Mouse (Mus musculus) testis, adult 2 months (tissue): ENCODE results near the gene Gm45062. TPM values are rescaled to one million over a fixed set of nuclear protein-coding genes. Genes with fewer than 3 reads are reported as not detected.

Source experiments
- H3K27ac ChIP-seq: fragments of 200-500 bp; 2 replicates; pipeline ENCODE4 v1.5.1; 2012; ENCODE audit warnings: low read depth, low read length; ENCODE audit not compliant: control insufficient read depth, insufficient read depth
- H3K27me3 ChIP-seq: fragments of 200-500 bp; 2 replicates; pipeline ENCODE4 v1.6.1; 2012; ENCODE audit warnings: mild to moderate bottlenecking, low read length, moderate library complexity; ENCODE audit not compliant: control insufficient read depth, insufficient read depth
- H3K36me3 ChIP-seq: fragments of 200-500 bp; 2 replicates; pipeline ENCODE4 v1.6.1; 2012; ENCODE audit warnings: mild to moderate bottlenecking, low read length; ENCODE audit not compliant: control insufficient read depth, insufficient read depth
- H3K4me1 ChIP-seq: fragments of 200-500 bp; 2 replicates; pipeline ENCODE4 v1.6.1; 2012; ENCODE audit warnings: low read length; ENCODE audit not compliant: control insufficient read depth, insufficient read depth
- H3K4me3 ChIP-seq: fragments of 200-500 bp; 2 replicates; pipeline ENCODE4 v1.5.1; 2012; ENCODE audit warnings: low read depth, mild to moderate bottlenecking, low read length, moderate library complexity, mixed read lengths; ENCODE audit not compliant: control insufficient read depth
- CTCF ChIP-seq: fragments of 200-500 bp; IDR thresholded peaks from 2 replicates; pipeline ENCODE4 v1.5.1; 2012; ENCODE audit warnings: low read depth, mild to moderate bottlenecking, inconsistent platforms, low read length, moderate library complexity; ENCODE audit not compliant: control insufficient read depth, insufficient read depth, insufficient replicate concordance
- POLR2A ChIP-seq: fragments of 200-500 bp; IDR thresholded peaks from 2 replicates; pipeline ENCODE4 v1.6.1; 2012; ENCODE audit warnings: low read depth, mild to moderate bottlenecking, inconsistent platforms, low read length, moderate library complexity; ENCODE audit not compliant: control insufficient read depth
- polyA plus RNA-seq: library from polyadenylated mRNA; depleted of rRNA; stranded (reverse); fragments of >200 nt; gene quantifications from 2 replicates; pipeline ENCODE4 v1.2.3, GENCODE M21; 2012

The Gm45062 gene
- polyA plus RNA-seq, 1 experiment = 4.6 TPM

GRCm38 (mm10) chr6:8421421-8421820 lies 162.2 kb downstream of the Gm45062 start:
- H3K4me3 ChIP-seq = no peak overlapping the region
- TF ChIP-seq POLR2A (no peak), CTCF (no peak)
- no peaks in the 10 kb centered on the region for H3K36me3 ChIP-seq

GRCm38 (mm10) chr6:8421959-8422581 lies 162.8 kb downstream of the Gm45062 start:
- no peak overlapping the region for H3K27ac ChIP-seq
- no peaks in the 10 kb centered on the region for H3K27me3 ChIP-seq
- H3K36me3 ChIP-seq = no peaks in the 10 kb centered on the region
- H3K4me3 ChIP-seq = no peak overlapping the region
- TF ChIP-seq POLR2A = no peak
- no peak for TF ChIP-seq CTCF
- no peaks in the 10 kb centered on the region for H3K4me1 ChIP-seq

More at GRCm38 (mm10) chr6:8421421-8421820, 162.2 kb downstream of the Gm45062 start:
- no peaks in the 10 kb centered on the region for H3K4me1 ChIP-seq
- H3K27ac ChIP-seq = no peak overlapping the region
- no peaks in the 10 kb centered on the region for H3K27me3 ChIP-seq

GRCm38 (mm10) chr6:8423142-8423541 lies 163.9 kb downstream of the Gm45062 start:
- H3K4me1 ChIP-seq = no peaks in the 10 kb centered on the region
- H3K4me3 ChIP-seq = no peak overlapping the region
- no peak overlapping the region for H3K27ac ChIP-seq
- H3K27me3 ChIP-seq = no peaks in the 10 kb centered on the region
- TF ChIP-seq POLR2A = no peak
- H3K36me3 ChIP-seq = no peaks in the 10 kb centered on the region

GRCm38 (mm10) chr6:8427692-8428091 lies 168.4 kb downstream of the Gm45062 start:
- H3K4me1 ChIP-seq = no peaks in the 10 kb centered on the region
- H3K27me3 ChIP-seq = no peaks in the 10 kb centered on the region
- H3K36me3 ChIP-seq = no peaks in the 10 kb centered on the region
- H3K4me3 ChIP-seq = no peak overlapping the region
- no peak overlapping the region for H3K27ac ChIP-seq
- no peak for TF ChIP-seq POLR2A
- no peak for TF ChIP-seq CTCF

- Histone ChIP-seq H3K27ac (no peak overlapping the region), H3K4me1 (no peaks in the 10 kb centered on the region), H3K4me3 (no peak overlapping the region), H3K36me3 (no peaks in the 10 kb centered on the region), H3K27me3 (no peaks in the 10 kb centered on the region)
- no peak for TF ChIP-seq POLR2A
- TF ChIP-seq CTCF = no peak
These were observed 171.5 kb downstream of the Gm45062 start for GRCm38 (mm10) chr6:8430610-8431234.

DNA sequence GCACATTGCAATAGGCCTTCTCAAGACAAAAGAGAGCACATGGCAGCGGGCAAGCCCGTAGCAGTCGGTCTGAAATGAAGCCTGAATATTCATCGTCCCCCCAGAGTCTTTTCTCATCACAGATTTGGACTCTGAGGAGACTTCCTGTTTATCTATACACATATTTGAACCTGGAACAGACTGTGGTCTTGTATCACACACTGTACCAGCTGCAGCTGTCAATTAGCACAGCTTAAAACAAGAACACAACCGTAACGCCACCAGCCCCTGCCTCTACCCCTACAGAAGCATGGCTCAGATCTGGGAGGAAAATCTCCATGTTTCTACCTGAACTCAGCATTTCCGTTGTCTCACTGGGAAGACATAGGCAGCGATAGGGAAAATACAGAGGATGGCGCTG lies 173.9 kb downstream of the Gm45062 start:
- H3K36me3 ChIP-seq = no peaks in the 10 kb centered on the region
- H3K4me1 ChIP-seq = no peaks in the 10 kb centered on the region
- no peak overlapping the region for H3K27ac ChIP-seq
- H3K27me3 ChIP-seq = no peaks in the 10 kb centered on the region
- TF ChIP-seq POLR2A = no peak
- no peak for TF ChIP-seq CTCF
- H3K4me3 ChIP-seq = no peak overlapping the region

DNA sequence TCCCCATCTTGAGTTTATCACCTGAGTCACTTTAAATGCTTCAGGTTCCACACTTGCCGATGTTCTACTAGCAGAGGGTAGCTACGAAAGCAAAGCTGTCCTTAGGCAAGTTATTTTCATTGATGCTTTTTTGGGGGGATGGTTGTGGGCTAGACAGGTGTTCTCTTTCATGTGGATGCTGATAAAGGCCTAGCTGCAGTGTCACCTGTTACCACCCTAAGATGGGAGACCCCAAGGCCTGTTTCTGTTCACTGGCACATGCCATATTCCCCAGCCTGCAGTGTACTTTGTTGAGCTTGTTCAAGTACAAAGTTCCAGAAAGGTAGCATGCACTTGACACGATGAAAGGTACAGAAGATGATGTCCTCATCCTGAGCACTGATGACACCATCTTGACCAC lies 178.7 kb downstream of the Gm45062 start:
- Histone ChIP-seq H3K36me3 (no peaks in the 10 kb centered on the region), H3K27ac (no peak overlapping the region), H3K4me1 (no peaks in the 10 kb centered on the region), H3K4me3 (no peak overlapping the region), H3K27me3 (no peaks in the 10 kb centered on the region)
- no peak for TF ChIP-seq CTCF
- no peak for TF ChIP-seq POLR2A
